Mouse (Mus musculus) erythroblast, embryonic 14.5 days (primary cell): ENCODE data around the gene Hoxc4. TPM values are rescaled to one million over a fixed set of nuclear protein-coding genes. Genes with fewer than 3 reads are reported as not detected.

Experiments
- H3K27me3 ChIP-seq: 2 replicates; pipeline ENCODE4 v1.6.1; 2012; ENCODE audit warnings: inconsistent platforms; ENCODE audit not compliant: control insufficient read depth
- H3K36me3 ChIP-seq: 2 replicates; pipeline ENCODE4 v1.6.1; 2012; ENCODE audit warnings: mild to moderate bottlenecking, inconsistent platforms; ENCODE audit not compliant: control insufficient read depth
- H3K4me1 ChIP-seq: 2 replicates; pipeline ENCODE4 v1.6.1; 2012; ENCODE audit warnings: inconsistent platforms; ENCODE audit not compliant: control insufficient read depth
- H3K4me3 ChIP-seq: replicated peaks from 2 replicates; pipeline ENCODE3; 2012; ENCODE audit warnings: moderate library complexity, mild to moderate bottlenecking, inconsistent platforms
- H3K9me3 ChIP-seq: 2 replicates; pipeline ENCODE4 v1.6.1; 2012; ENCODE audit warnings: low read length, inconsistent platforms, mixed read lengths; ENCODE audit not compliant: control insufficient read depth
- GATA1 ChIP-seq: IDR thresholded peaks from 2 replicates; pipeline ENCODE4 v1.6.1; 2012; ENCODE audit warnings: low read length, inconsistent platforms, mixed read lengths
- TAL1 ChIP-seq: IDR thresholded peaks from 3 replicates; pipeline ENCODE4 v1.6.1; 2012; ENCODE audit warnings: low read length, inconsistent platforms, mixed read lengths
- polyA plus RNA-seq: library from polyadenylated mRNA; stranded (reverse); fragments of >175 nt; gene quantifications from 2 replicates; pipeline ENCODE4 v1.2.3, GENCODE M21; 2012

The Hoxc4 gene
- polyA plus RNA-seq, 1 experiment = 0.02 TPM

GRCm38 (mm10) chr15:103014166-103015008, 4.3 kb upstream of the Hoxc4 start:
- Histone ChIP-seq H3K4me3 (no peak overlapping the region), H3K4me1 (no peaks in the 10 kb centered on the region), H3K9me3 (peaks cover 4% of the 10 kb centered on the region; the same call in 1 of the 2 replicates), H3K36me3 (no peaks in the 10 kb centered on the region), H3K27me3 (peaks cover 100% of the 10 kb centered on the region)
- TF ChIP-seq TAL1 (no peak), GATA1 (no peak)

- no peak for TF ChIP-seq GATA1
- TF ChIP-seq TAL1 = no peak
- peaks cover 100% of the 10 kb centered on the region for H3K27me3 ChIP-seq
- no peaks in the 10 kb centered on the region for H3K4me1 ChIP-seq
- H3K36me3 ChIP-seq = no peaks in the 10 kb centered on the region
- no peak overlapping the region for H3K4me3 ChIP-seq
- peaks cover 4% of the 10 kb centered on the region; the same call in 1 of the 2 replicates for H3K9me3 ChIP-seq
These were observed 3.7 kb upstream of the Hoxc4 start for GRCm38 (mm10) chr15:103015009-103015399.

GRCm38 (mm10) chr15:103015406-103016166, 3.1 kb upstream of the Hoxc4 start:
- TF ChIP-seq TAL1 (no peak), GATA1 (no peak)
- H3K4me1 ChIP-seq = no peaks in the 10 kb centered on the region
- peaks cover 100% of the 10 kb centered on the region for H3K27me3 ChIP-seq
- peaks cover 4% of the 10 kb centered on the region; the same call in 1 of the 2 replicates for H3K9me3 ChIP-seq
- H3K36me3 ChIP-seq = no peaks in the 10 kb centered on the region
- H3K4me3 ChIP-seq = no peak overlapping the region

GRCm38 (mm10) chr15:103020899-103021418, 2.2 kb downstream of the Hoxc4 start:
- Histone ChIP-seq H3K27me3 (peaks cover 97% of the 10 kb centered on the region), H3K9me3 (no peaks in the 10 kb centered on the region), H3K36me3 (no peaks in the 10 kb centered on the region), H3K4me1 (no peaks in the 10 kb centered on the region), H3K4me3 (no peak overlapping the region)
- TF ChIP-seq GATA1 = no peak
- no peak for TF ChIP-seq TAL1

- Histone ChIP-seq H3K36me3 (no peaks in the 10 kb centered on the region), H3K27me3 (peaks cover 97% of the 10 kb centered on the region), H3K4me3 (no peak overlapping the region), H3K4me1 (no peaks in the 10 kb centered on the region), H3K9me3 (no peaks in the 10 kb centered on the region)
- no peak for TF ChIP-seq TAL1
- TF ChIP-seq GATA1 = no peak
These were observed 2.8 kb downstream of the Hoxc4 start for GRCm38 (mm10) chr15:103021544-103021943.

GRCm38 (mm10) chr15:103024131-103024530, 5.4 kb downstream of the Hoxc4 start:
- H3K4me3 ChIP-seq = no peak overlapping the region
- no peaks in the 10 kb centered on the region for H3K4me1 ChIP-seq
- TF ChIP-seq TAL1 (no peak), GATA1 (no peak)
- H3K27me3 ChIP-seq = peaks cover 97% of the 10 kb centered on the region
- H3K36me3 ChIP-seq = no peaks in the 10 kb centered on the region
- H3K9me3 ChIP-seq = no peaks in the 10 kb centered on the region

- no peak overlapping the region for H3K4me3 ChIP-seq
- H3K27me3 ChIP-seq = peaks cover 99% of the 10 kb centered on the region
- H3K4me1 ChIP-seq = no peaks in the 10 kb centered on the region
- no peaks in the 10 kb centered on the region for H3K36me3 ChIP-seq
- H3K9me3 ChIP-seq = no peaks in the 10 kb centered on the region
- no peak for TF ChIP-seq GATA1
- no peak for TF ChIP-seq TAL1
These were observed 8.8 kb downstream of the Hoxc4 start for GRCm38 (mm10) chr15:103027266-103028235.

- H3K27me3 ChIP-seq = peaks cover 100% of the 10 kb centered on the region
- no peak overlapping the region for H3K4me3 ChIP-seq
- TF ChIP-seq GATA1 (no peak), TAL1 (no peak)
- no peaks in the 10 kb centered on the region; the same call in 1 of the 2 replicates for H3K9me3 ChIP-seq
- H3K4me1 ChIP-seq = no peaks in the 10 kb centered on the region
- H3K36me3 ChIP-seq = no peaks in the 10 kb centered on the region
These were observed 10.3 kb downstream of the Hoxc4 start for GRCm38 (mm10) chr15:103028916-103029512.
